Mouse (Mus musculus): ENCODE data around the gene Arvcf.

- TF ChIP-seq POLR2A (IDR thresholded peaks at IDR 0.05; ENCODE audit: borderline replicate concordance, extremely low read depth, low read depth, low read length), result no peak
- TF ChIP-seq CTCF (IDR thresholded peaks at IDR 0.05; ENCODE audit: insufficient read depth, low read length), result no peak
Observed at GRCm38 (mm10) chr16:18385411-18385810, 37.4 kb downstream of the Arvcf start.

Measured in lung, adult 2 months (tissue).